Mouse (Mus musculus): ENCODE measurements at regions not wholly inside any gene's neighbourhood (a gene's known extent, or its start where the extent isn't known, plus 50 kb on each side); places are given as distances from the start of the nearest gene placed in this dataset.
"Not testable (repeated sequence)": the region's sequence is repeated elsewhere in the genome, so short reads cannot be mapped to it uniquely, and the experiment has no call there.

GRCm38 (mm10) chr3:4907556-4907955 is 843.0 kb upstream of the Gm8797 start:
- not testable (repeated sequence) for TF ChIP-seq E2F4 (IDR thresholded peaks at IDR 0.05; ENCODE audit: insufficient read depth); MAX (IDR thresholded peaks at IDR 0.05; ENCODE audit: low read depth); TCF3 (IDR thresholded peaks at IDR 0.05; ENCODE audit: insufficient read length, low read depth); POLR2A (IDR thresholded peaks at IDR 0.05; ENCODE audit: insufficient read length, low read depth); REST (IDR thresholded peaks at IDR 0.05; ENCODE audit: insufficient read depth, insufficient read length); CEBPB (IDR thresholded peaks at IDR 0.05; ENCODE audit: insufficient read depth, poor library complexity, severe bottlenecking); SRF (IDR thresholded peaks at IDR 0.05; ENCODE audit: control insufficient read depth, insufficient read length, low read depth); POLR2AphosphoS2 (IDR thresholded peaks at IDR 0.05; ENCODE audit: insufficient read length, low read depth)
- peak; percentile 18 for TF ChIP-seq TCF12 (IDR thresholded peaks at IDR 0.05; ENCODE audit: insufficient read depth, poor library complexity, severe bottlenecking)

All from myocyte (in vitro differentiated cells).